Mouse (Mus musculus) heart, embryonic 16.5 days (tissue): Measurements from ENCODE around the gene Syn1. TPM values are rescaled to one million over a fixed set of nuclear protein-coding genes. Genes with fewer than 3 reads are reported as not detected.

Experiments
- ATAC-seq: fragments of 200-750 bp; cut with Nextera tagmentation; replicated peaks from 2 replicates; pipeline ENCODE4 v1.8.0; 2017; ENCODE audit warnings: moderate number of reproducible peaks; ENCODE audit not compliant: insufficient read depth, low FRiP score; ENCODE audit errors: extremely low read depth
- H3K27ac ChIP-seq: fragments of 300-500 bp; sonication (generic); 2 replicates; pipeline ENCODE4 v1.5.1; 2014; ENCODE audit warnings: mild to moderate bottlenecking, low read length, control low read depth, moderate library complexity
- H3K27me3 ChIP-seq: fragments of 300-500 bp; sonication (generic); 2 replicates; pipeline ENCODE4 v1.6.1; 2014; ENCODE audit warnings: low read length, mixed read lengths; ENCODE audit not compliant: control insufficient read depth, insufficient read depth
- H3K36me3 ChIP-seq: fragments of 300-500 bp; sonication (generic); 2 replicates; pipeline ENCODE4 v1.6.1; 2014; ENCODE audit not compliant: control insufficient read depth, insufficient read depth
- H3K4me1 ChIP-seq: fragments of 300-500 bp; sonication (generic); 2 replicates; pipeline ENCODE4 v1.6.1; 2014; ENCODE audit warnings: low read length, mixed read lengths; ENCODE audit not compliant: control insufficient read depth, insufficient read depth
- H3K4me2 ChIP-seq: fragments of 300-500 bp; sonication (generic); 2 replicates; pipeline ENCODE4 v1.6.1; 2014; ENCODE audit warnings: low read depth, mild to moderate bottlenecking, control low read depth, low read length
- H3K4me3 ChIP-seq: fragments of 300-500 bp; sonication (generic); 2 replicates; pipeline ENCODE4 v1.5.1; 2014; ENCODE audit warnings: mild to moderate bottlenecking, control low read depth, low read length
- H3K9ac ChIP-seq: fragments of 300-500 bp; sonication (generic); 2 replicates; pipeline ENCODE4 v1.6.1; 2014; ENCODE audit warnings: low read length, control low read depth
- H3K9me3 ChIP-seq: fragments of 300-500 bp; sonication (generic); replicated peaks from 2 replicates; pipeline ENCODE4 v1.6.1; 2016; ENCODE audit warnings: low read length; ENCODE audit not compliant: control insufficient read depth
- WGBS: fragments of 180-500 bp; shearing (Covaris S2); extraction: QIAGEN DNeasy Blood & Tissue Kit; methylation state at CpG from one replicate; pipeline ENCODE4 v1.1.7; 2014; 5-methylcytosine and 5-hydroxymethylcytosine counted together
- microRNA-seq: library from miRNA; unstranded; fragments of <30 nt; microRNA quantifications from one replicate; pipeline ENCODE4, GENCODE M21; 2017
- polyA plus RNA-seq: library from polyadenylated mRNA; unstranded; fragments of >200 nt; fragmentation: Nextera tagmentation; extraction: Ambion mirVana; gene quantifications from 2 replicates; pipeline ENCODE4 v1.2.1, GENCODE M21; 2015

Syn1 gene
- polyA plus RNA-seq, 1 experiment from 2014 or later: 0.21 TPM

DNA sequence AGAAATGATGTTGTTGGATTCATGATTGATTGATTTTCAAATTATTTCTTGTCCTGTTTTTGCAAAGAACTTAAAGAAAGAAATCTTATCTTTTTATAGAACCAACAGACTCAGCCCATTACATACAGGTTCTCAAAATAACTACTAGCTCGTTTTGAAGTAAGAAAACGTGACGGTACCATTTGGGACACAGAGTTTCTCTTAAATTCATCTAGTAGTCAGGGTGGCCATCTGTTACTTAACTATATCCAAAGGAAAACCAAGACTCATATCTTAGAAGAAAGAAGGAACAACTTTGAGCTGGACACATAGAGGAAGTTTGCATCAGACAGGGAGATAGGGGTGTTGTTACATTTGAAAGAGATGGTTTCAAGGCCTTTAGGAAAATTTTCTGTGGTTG is 73.6 kb downstream of the Syn1 start:
- no peak overlapping the region for H3K4me2 ChIP-seq
- H3K27me3 ChIP-seq: no peaks in the 10 kb centered on the region
- peaks cover 3% of the 10 kb centered on the region; the same call in 1 of the 2 replicates for H3K36me3 ChIP-seq
- no peaks in the 10 kb centered on the region for H3K9me3 ChIP-seq
- WGBS: 85% methylated on average over 3 of the region's 3 CpGs
- H3K4me3 ChIP-seq: no peak overlapping the region
- no peaks in the 10 kb centered on the region for H3K4me1 ChIP-seq
- no peak for ATAC-seq
- H3K27ac ChIP-seq: no peak overlapping the region
- no peak overlapping the region for H3K9ac ChIP-seq

DNA sequence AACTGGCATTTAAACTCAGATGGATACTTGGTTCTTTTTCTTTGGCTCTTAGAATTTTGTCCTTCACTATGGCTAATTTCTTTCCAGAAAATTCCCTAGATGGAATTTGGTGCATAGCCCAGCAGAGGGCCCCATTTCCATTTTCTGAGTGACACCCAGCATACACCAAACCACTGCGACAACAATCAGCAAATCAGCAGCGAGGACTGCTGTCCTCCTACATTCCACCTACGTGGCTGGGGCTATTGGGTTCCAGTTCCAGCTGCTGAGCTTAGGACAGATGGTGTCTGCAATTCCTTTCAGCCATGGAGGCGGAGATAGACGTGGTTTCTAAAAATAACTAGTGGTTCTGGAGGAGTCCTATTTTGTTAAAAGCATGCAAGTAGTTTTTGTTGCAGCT is 91.9 kb downstream of the Syn1 start:
- no peaks in the 10 kb centered on the region for H3K9me3 ChIP-seq
- 10% methylated on average over 5 of the region's 5 CpGs for WGBS
- H3K27me3 ChIP-seq: no peaks in the 10 kb centered on the region
- H3K4me2 ChIP-seq: peak overlapping the region; percentile 21; the same call in 1 of the 2 replicates
- H3K9ac ChIP-seq: no peak overlapping the region
- peak; percentile 91 for ATAC-seq
- H3K4me3 ChIP-seq: peak overlapping the region; percentile 16; the same call in 1 of the 2 replicates
- H3K4me1 ChIP-seq: no peaks in the 10 kb centered on the region
- no peak overlapping the region; the same call in 1 of the 2 replicates for H3K27ac ChIP-seq
- H3K36me3 ChIP-seq: no peaks in the 10 kb centered on the region

DNA sequence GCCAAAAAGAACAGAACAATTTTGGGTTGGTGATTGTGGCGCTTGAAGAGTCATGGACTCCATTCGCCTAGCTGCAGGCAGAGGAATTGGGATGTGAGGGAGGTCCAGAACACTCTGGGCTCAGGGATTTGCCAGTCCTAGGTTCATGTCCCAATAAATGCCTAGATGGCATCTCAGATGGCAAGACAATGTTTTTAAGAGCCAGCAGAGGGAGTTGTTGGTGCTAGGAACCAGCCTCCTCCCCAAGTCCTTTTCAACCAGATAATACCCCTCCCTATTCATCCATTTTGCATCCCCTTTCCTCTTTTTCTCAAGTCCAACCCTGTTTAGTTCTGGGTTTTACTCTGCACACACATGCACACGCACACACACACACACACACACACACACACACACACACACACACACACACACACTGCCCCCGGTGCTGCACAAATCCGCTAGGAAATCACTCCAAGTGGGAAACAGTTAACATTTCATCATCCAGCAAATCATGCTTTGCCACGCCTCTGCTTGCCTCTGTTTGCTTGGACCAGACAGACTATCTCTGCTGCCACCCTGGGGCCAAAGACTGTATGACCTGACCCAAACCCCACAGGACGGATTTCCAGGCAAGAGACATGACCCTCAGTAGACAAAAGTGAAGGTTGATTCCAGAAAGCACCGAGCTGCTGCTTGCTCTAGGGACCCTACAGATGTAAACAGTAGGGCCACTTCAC is 100.9 kb downstream of the Syn1 start:
- H3K9me3 ChIP-seq: no peaks in the 10 kb centered on the region
- no peaks in the 10 kb centered on the region for H3K27me3 ChIP-seq
- WGBS: 35% methylated on average over 8 of the region's 8 CpGs
- H3K4me1 ChIP-seq: no peaks in the 10 kb centered on the region
- H3K9ac ChIP-seq: peak overlapping the region; percentile 60
- peak overlapping the region; percentile 63 for H3K27ac ChIP-seq
- peak; percentile 67; the same call in 1 of the 2 replicates for ATAC-seq
- H3K4me3 ChIP-seq: peak overlapping the region; percentile 55
- H3K36me3 ChIP-seq: no peaks in the 10 kb centered on the region
- H3K4me2 ChIP-seq: peak overlapping the region; percentile 85

DNA sequence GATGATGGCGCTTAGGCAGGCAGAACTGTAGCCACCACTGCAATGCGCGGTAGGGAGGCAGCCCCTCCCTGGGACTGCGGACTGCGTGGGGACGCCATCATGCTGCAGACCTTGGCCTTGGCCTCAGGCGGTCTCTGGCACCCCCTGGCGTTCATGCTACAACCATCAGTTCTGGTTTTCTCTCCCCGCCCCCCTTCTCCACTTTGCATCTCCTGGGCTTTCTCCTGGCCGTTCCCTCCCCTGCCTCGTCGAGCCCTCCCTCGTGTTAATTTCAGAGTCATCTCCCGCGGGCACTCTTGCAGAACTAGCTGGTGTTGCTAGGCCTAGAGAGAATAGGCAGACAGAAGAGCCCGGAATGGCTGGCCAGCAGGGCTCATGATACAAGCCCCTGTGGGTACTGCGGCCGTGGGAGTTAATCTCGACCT is 101.6 kb downstream of the Syn1 start:
- Histone ChIP-seq H3K9me3 (no peaks in the 10 kb centered on the region), H3K9ac (peak overlapping the region; percentile 60), H3K4me2 (peak overlapping the region; percentile 85), H3K4me3 (peak overlapping the region; percentile 55), H3K27me3 (no peaks in the 10 kb centered on the region), H3K27ac (peak overlapping the region; percentile 63), H3K4me1 (no peaks in the 10 kb centered on the region), H3K36me3 (no peaks in the 10 kb centered on the region)
- ATAC-seq: peak; percentile 93
- 18% methylated on average over 19 of the region's 19 CpGs for WGBS

DNA sequence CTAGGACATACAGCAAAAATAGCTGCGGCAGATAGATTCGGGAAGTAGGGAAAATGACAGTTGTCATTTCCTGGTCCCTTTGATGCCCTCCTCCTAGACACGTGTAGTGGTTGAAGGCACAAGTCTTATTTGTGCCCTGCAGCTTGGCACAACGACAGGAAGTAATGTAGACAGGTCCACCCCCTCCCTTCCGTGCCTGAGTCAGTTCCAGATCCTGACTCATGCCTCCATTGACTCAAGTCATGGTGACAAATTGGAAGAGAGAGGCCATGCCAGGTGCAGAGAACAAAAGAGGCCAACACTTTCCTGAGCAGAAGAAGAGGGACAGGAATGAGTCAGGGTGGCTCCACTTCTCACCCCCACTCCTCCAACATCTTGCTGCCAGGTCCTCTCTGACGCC is 103.8 kb downstream of the Syn1 start:
- 50% methylated on average over 6 of the region's 6 CpGs for WGBS
- Histone ChIP-seq H3K36me3 (no peaks in the 10 kb centered on the region), H3K9me3 (no peaks in the 10 kb centered on the region), H3K27me3 (no peaks in the 10 kb centered on the region), H3K4me1 (no peaks in the 10 kb centered on the region), H3K4me3 (no peak overlapping the region), H3K9ac (no peak overlapping the region), H3K4me2 (no peak overlapping the region), H3K27ac (no peak overlapping the region)
- no peak for ATAC-seq

Small RNA genes within 50 kb of the gene (microRNA-seq; reads per million reads assigned to microRNA genes)
- gene Gm24824 (not detected), gene Mir5617 (not detected)

Other genes with a start within 250 kb of the Syn1 start
- gene Cdk16, start 233.1 kb downstream of the Syn1 start, polyA plus RNA-seq: 112 and 118 TPM in 2 replicates
- 35.0 and 35.2 TPM in 2 replicates for gene Usp11, start 217.1 kb downstream of the Syn1 start, polyA plus RNA-seq
- gene Araf, start 123.2 kb downstream of the Syn1 start, polyA plus RNA-seq: 98.9 and 113 TPM in 2 replicates
- 21.7 and 22.0 TPM in 2 replicates for gene Timp1, start 50.8 kb downstream of the Syn1 start, polyA plus RNA-seq
- gene Cfp, start 10.6 kb upstream of the Syn1 start, polyA plus RNA-seq: 4.5 and 5.8 TPM in 2 replicates
- 9.3 and 11.0 TPM in 2 replicates for gene Elk1, start 29.6 kb upstream of the Syn1 start, polyA plus RNA-seq
- gene Uxt, start 41.0 kb upstream of the Syn1 start, polyA plus RNA-seq: 48.8 and 54.5 TPM in 2 replicates
- 3.3 and 4.4 TPM in 2 replicates for gene Zfp182, start 141.3 kb upstream of the Syn1 start, polyA plus RNA-seq
- gene Spaca5, start 147.4 kb upstream of the Syn1 start, polyA plus RNA-seq: not detected in 2 replicates
- gene Zfp300, start 168.5 kb upstream of the Syn1 start, polyA plus RNA-seq: 0.60 and 0.77 TPM in 2 replicates
- gene Ssxa1, start 194.8 kb upstream of the Syn1 start, polyA plus RNA-seq: not detected in 2 replicates